Mouse (Mus musculus) embryonic facial prominence, embryonic 12.5 days (tissue): ENCODE measurements around the gene Cnn2. TPM values are rescaled to one million over a fixed set of nuclear protein-coding genes. Genes with fewer than 3 reads are reported as not detected.
A peak's percentile ranks its signal among the peaks of the same experiment; 100 is the strongest.

ENCODE experiments used
- ATAC-seq: fragments of 200-750 bp; cut with Nextera tagmentation; 2 replicates; pipeline ENCODE4 v1.8.0; 2017; ENCODE audit not compliant: insufficient number of reproducible peaks, insufficient read depth, low FRiP score, low TSS enrichment
- H3K27ac ChIP-seq: fragments of 300-500 bp; sonication (generic); 2 replicates; pipeline ENCODE4 v1.5.1; 2016; ENCODE audit warnings: mild to moderate bottlenecking
- H3K27me3 ChIP-seq: fragments of 300-500 bp; sonication (generic); 2 replicates; pipeline ENCODE4 v1.6.1; 2016; ENCODE audit warnings: mild to moderate bottlenecking, moderate library complexity
- H3K36me3 ChIP-seq: fragments of 300-500 bp; sonication (generic); 2 replicates; pipeline ENCODE4 v1.6.1; 2016; ENCODE audit warnings: mild to moderate bottlenecking
- H3K4me1 ChIP-seq: fragments of 300-500 bp; sonication (generic); 2 replicates; pipeline ENCODE4 v1.6.1; 2016
- H3K4me2 ChIP-seq: fragments of 300-500 bp; sonication (generic); replicated peaks from 2 replicates; pipeline ENCODE4 v1.6.1; 2016; ENCODE audit warnings: mild to moderate bottlenecking, moderate library complexity
- H3K4me3 ChIP-seq: fragments of 300-500 bp; sonication (generic); 2 replicates; pipeline ENCODE4 v1.5.1; 2016; ENCODE audit warnings: mild to moderate bottlenecking
- H3K9ac ChIP-seq: fragments of 300-500 bp; sonication (generic); 2 replicates; pipeline ENCODE4 v1.6.1; 2016; ENCODE audit warnings: mild to moderate bottlenecking, moderate library complexity
- H3K9me3 ChIP-seq: fragments of 300-500 bp; sonication (generic); 2 replicates; pipeline ENCODE4 v1.6.1; 2016; ENCODE audit warnings: mild to moderate bottlenecking, moderate library complexity
- WGBS: fragments of 180-500 bp; shearing (Covaris S2); methylation state at CpG from one replicate; pipeline ENCODE4 v1.1.7; 2016; 5-methylcytosine and 5-hydroxymethylcytosine counted together
- polyA plus RNA-seq: library from polyadenylated mRNA; unstranded; fragments of >200 nt; fragmentation: Nextera tagmentation; extraction: Ambion mirVana; gene quantifications from 2 replicates; pipeline ENCODE4 v1.2.1, GENCODE M21; 2016

The Cnn2 gene
- polyA plus RNA-seq, 1 experiment from 2014 or later = 313 TPM

- no peak for ATAC-seq
- WGBS = 89% methylated on average over 6 of the region's 6 CpGs
Measured at GRCm38 (mm10) chr10:79991548-79991947, 3.2 kb downstream of the Cnn2 start.

GRCm38 (mm10) chr10:79994397-79995115, 6.2 kb downstream of the Cnn2 start:
- ATAC-seq = no peak
- WGBS = 89% methylated on average over 16 of the region's 16 CpGs

More at GRCm38 (mm10) chr10:79991548-79991947, 3.2 kb downstream of the Cnn2 start:
- Histone ChIP-seq H3K27me3 (no peaks in the 10 kb centered on the region; the same call in 1 of the 2 replicates), H3K4me2 (no peak overlapping the region), H3K4me1 (peaks cover 27% of the 10 kb centered on the region), H3K9ac (no peak overlapping the region), H3K9me3 (peaks cover 8% of the 10 kb centered on the region; the same call in 1 of the 2 replicates), H3K36me3 (peaks cover 44% of the 10 kb centered on the region), H3K27ac (no peak overlapping the region), H3K4me3 (no peak overlapping the region)

GRCm38 (mm10) chr10:79995636-79996035, 7.3 kb downstream of the Cnn2 start:
- Histone ChIP-seq H3K4me2 (no peak overlapping the region), H3K27ac (no peak overlapping the region), H3K36me3 (peaks cover 44% of the 10 kb centered on the region), H3K9ac (no peak overlapping the region), H3K4me3 (no peak overlapping the region), H3K27me3 (peaks cover 19% of the 10 kb centered on the region), H3K9me3 (peaks cover 7% of the 10 kb centered on the region; the same call in 1 of the 2 replicates), H3K4me1 (peaks cover 17% of the 10 kb centered on the region; the same call in 1 of the 2 replicates)
- 76% methylated on average over 1 of the region's 1 CpGs for WGBS
- no peak for ATAC-seq

More at GRCm38 (mm10) chr10:79994397-79995115, 6.2 kb downstream of the Cnn2 start:
- Histone ChIP-seq H3K4me2 (no peak overlapping the region), H3K4me1 (peaks cover 23% of the 10 kb centered on the region), H3K9ac (no peak overlapping the region), H3K9me3 (peaks cover 8% of the 10 kb centered on the region; the same call in 1 of the 2 replicates), H3K4me3 (no peak overlapping the region), H3K36me3 (peaks cover 44% of the 10 kb centered on the region), H3K27ac (peak overlapping the region; percentile 23; the same call in 1 of the 2 replicates), H3K27me3 (peaks cover 14% of the 10 kb centered on the region)

- Histone ChIP-seq H3K27me3 (peaks cover 20% of the 10 kb centered on the region), H3K9me3 (no peaks in the 10 kb centered on the region; the same call in 1 of the 2 replicates), H3K4me1 (peaks cover 17% of the 10 kb centered on the region; the same call in 1 of the 2 replicates), H3K4me2 (peak within 1 kb of the TSS; percentile 77), H3K36me3 (peaks cover 36% of the 10 kb centered on the region), H3K9ac (peak within 1 kb of the TSS; percentile 25; the same call in 1 of the 2 replicates), H3K27ac (no peak within 1 kb of the TSS; the same call in 1 of the 2 replicates), H3K4me3 (peak within 1 kb of the TSS; percentile 43)
- under 1% methylated on average over 34 of the region's 34 CpGs for WGBS
- peak; percentile 82 for ATAC-seq
Measured at GRCm38 (mm10) chr10:79996272-79997033, 8.1 kb downstream of the Cnn2 start, which contains the start of gene Abca7. Abca7 (plus strand) TSS chr10:79996494.

- H3K4me3 ChIP-seq = peak overlapping the region; percentile 43
- H3K9me3 ChIP-seq = no peaks in the 10 kb centered on the region
- ATAC-seq = peak; percentile 52; the same call in 1 of the 2 replicates
- H3K36me3 ChIP-seq = peaks cover 28% of the 10 kb centered on the region
- peak overlapping the region; percentile 77 for H3K4me2 ChIP-seq
- under 1% methylated on average over 35 of the region's 35 CpGs for WGBS
- peaks cover 17% of the 10 kb centered on the region; the same call in 1 of the 2 replicates for H3K4me1 ChIP-seq
- H3K27ac ChIP-seq = no peak overlapping the region
- peak overlapping the region; percentile 25 for H3K9ac ChIP-seq
- H3K27me3 ChIP-seq = peaks cover 27% of the 10 kb centered on the region
Measured at GRCm38 (mm10) chr10:79997034-79997760, 8.8 kb downstream of the Cnn2 start.

- Histone ChIP-seq H3K4me3 (peak overlapping the region; percentile 43), H3K4me1 (peaks cover 18% of the 10 kb centered on the region; the same call in 1 of the 2 replicates), H3K9me3 (no peaks in the 10 kb centered on the region), H3K36me3 (peaks cover 22% of the 10 kb centered on the region), H3K27me3 (peaks cover 33% of the 10 kb centered on the region), H3K4me2 (peak overlapping the region; percentile 77), H3K27ac (no peak overlapping the region), H3K9ac (peak overlapping the region; percentile 6; the same call in 1 of the 2 replicates)
- WGBS = 4% methylated on average over 15 of the region's 15 CpGs
- ATAC-seq = no peak
Measured at GRCm38 (mm10) chr10:79997819-79998218, 9.4 kb downstream of the Cnn2 start.

GRCm38 (mm10) chr10:80001945-80002344, 13.6 kb downstream of the Cnn2 start:
- H3K4me2 ChIP-seq = no peak overlapping the region
- no peaks in the 10 kb centered on the region for H3K36me3 ChIP-seq
- H3K9ac ChIP-seq = no peak overlapping the region
- H3K9me3 ChIP-seq = no peaks in the 10 kb centered on the region
- 65% methylated on average over 9 of the region's 9 CpGs for WGBS
- no peak for ATAC-seq
- peaks cover 24% of the 10 kb centered on the region; the same call in 1 of the 2 replicates for H3K4me1 ChIP-seq
- peaks cover 42% of the 10 kb centered on the region for H3K27me3 ChIP-seq
- no peak overlapping the region for H3K4me3 ChIP-seq
- no peak overlapping the region for H3K27ac ChIP-seq

- peaks cover 17% of the 10 kb centered on the region; the same call in 1 of the 2 replicates for H3K4me1 ChIP-seq
- H3K36me3 ChIP-seq = no peaks in the 10 kb centered on the region
- H3K9me3 ChIP-seq = no peaks in the 10 kb centered on the region
- WGBS = 23% methylated on average over 21 of the region's 21 CpGs
- H3K27ac ChIP-seq = no peak overlapping the region
- H3K4me2 ChIP-seq = no peak overlapping the region
- H3K4me3 ChIP-seq = no peak overlapping the region
- H3K9ac ChIP-seq = peak overlapping the region; percentile 27
- ATAC-seq = no peak
- H3K27me3 ChIP-seq = peaks cover 42% of the 10 kb centered on the region
Measured at GRCm38 (mm10) chr10:80002829-80003228, 14.4 kb downstream of the Cnn2 start.

- H3K4me1 ChIP-seq = peaks cover 12% of the 10 kb centered on the region; the same call in 1 of the 2 replicates
- no peaks in the 10 kb centered on the region for H3K36me3 ChIP-seq
- H3K9me3 ChIP-seq = no peaks in the 10 kb centered on the region
- H3K9ac ChIP-seq = no peak overlapping the region; the same call in 1 of the 2 replicates
- no peak overlapping the region for H3K4me3 ChIP-seq
- H3K4me2 ChIP-seq = no peak overlapping the region
- ATAC-seq = no peak
- 49% methylated on average over 9 of the region's 9 CpGs for WGBS
- H3K27ac ChIP-seq = no peak overlapping the region
- H3K27me3 ChIP-seq = peaks cover 35% of the 10 kb centered on the region
Measured at GRCm38 (mm10) chr10:80003374-80004232, 15.2 kb downstream of the Cnn2 start.

GRCm38 (mm10) chr10:80004233-80004705, 15.9 kb downstream of the Cnn2 start:
- no peak for ATAC-seq
- Histone ChIP-seq H3K27me3 (peaks cover 31% of the 10 kb centered on the region), H3K4me1 (peaks cover 12% of the 10 kb centered on the region; the same call in 1 of the 2 replicates), H3K9ac (no peak overlapping the region), H3K36me3 (no peaks in the 10 kb centered on the region), H3K4me2 (no peak overlapping the region), H3K9me3 (no peaks in the 10 kb centered on the region), H3K4me3 (no peak overlapping the region), H3K27ac (no peak overlapping the region)
- WGBS = 90% methylated on average over 8 of the region's 8 CpGs
